Comparison of ENCODE assay signal across 20 mouse cellular contexts in genomic region chr2:109539519-109539918, GRCm38 (mm10).
DNase-seq lines count a peak whose midpoint lies in the region; ATAC-seq and TF ChIP-seq lines count a peak whose summit lies in the region.
"Had no signal": no experiment of that assay in that cellular context is flagged by ENCODE, and none has a peak within 500 bp of the region (broad histone marks: within the 10 kb centered on the region; RNA-seq: fewer than 3 reads in every experiment).

No protein-coding gene starts in this region.

- H3K27ac ChIP-seq in embryonic facial prominence, embryonic 11.5 days (replicated peaks; ENCODE audit: low read depth, low read length), result no peak overlapping the region
- no peak overlapping the region for H3K27ac ChIP-seq in embryonic facial prominence, embryonic 10.5 days (replicated peaks)
- no peak overlapping the region for H3K27ac ChIP-seq in lung, embryonic 14.5 days (ENCODE audit: low read depth)
- H3K27ac ChIP-seq in forebrain, postnatal 0 days (ENCODE audit: low read depth, low read length), result no peak overlapping the region
- H3K27ac ChIP-seq: hindbrain, embryonic 12.5 days; limb, embryonic 13.5 days; liver, embryonic 14.5 days; lung, embryonic 15.5 days had no signal

- no peak overlapping the region for H3K4me2 ChIP-seq in embryonic facial prominence, embryonic 11.5 days (ENCODE audit: low read depth, low read length)
- H3K4me2 ChIP-seq in lung, embryonic 14.5 days, result no peak overlapping the region
- no peak overlapping the region for H3K4me2 ChIP-seq in forebrain, postnatal 0 days (ENCODE audit: low read depth)
- H3K4me2 ChIP-seq: hindbrain, embryonic 12.5 days; limb, embryonic 13.5 days; lung, embryonic 15.5 days had no signal

- no peak overlapping the region for H3K4me3 ChIP-seq in embryonic facial prominence, embryonic 11.5 days (ENCODE audit: low read depth, low read length)
- no peak overlapping the region for H3K4me3 ChIP-seq in embryonic facial prominence, embryonic 10.5 days
- H3K4me3 ChIP-seq in lung, embryonic 14.5 days (ENCODE audit: low read depth, low read length), result no peak overlapping the region
- H3K4me3 ChIP-seq in forebrain, postnatal 0 days (ENCODE audit: low read depth, low read length), result no peak overlapping the region
- H3K4me3 ChIP-seq: hindbrain, embryonic 12.5 days; limb, embryonic 13.5 days; lung, embryonic 15.5 days had no signal

- peak; percentile 30 for DNase-seq in embryonic facial prominence, embryonic 11.5 days (ENCODE audit: low spot score)
- no peak for DNase-seq in embryonic facial prominence, embryonic 10.5 days (ENCODE audit: low spot score)
- peak; percentile 12 for DNase-seq in lung, embryonic 14.5 days
- DNase-seq in lung, postnatal 25 days (ENCODE audit: low spot score), result no peak
- DNase-seq in brain, adult 2 months (ENCODE audit: low read depth, low spot score), result peak; percentile 20
- no peak for DNase-seq in heart, adult 9 months (ENCODE audit: low spot score in 2 of 2)
- no peak for DNase-seq in forebrain, postnatal 0 days
- DNase-seq: adrenal gland, postnatal 14 days; B cell, adult 2 months; cerebellum, adult 8-10 months; gastrocnemius, postnatal 14 days; heart, adult 18-20 months; kidney, adult 18-20 months; lung, postnatal 4 days had no signal

- no peak; the same call in 1 of the 2 replicates for TF ChIP-seq CTCF in lung, embryonic 14.5 days (IDR thresholded peaks at IDR 0.05; ENCODE audit: low read depth)
- TF ChIP-seq CTCF in forebrain, postnatal 0 days (IDR thresholded peaks at IDR 0.05; ENCODE audit: low read depth), result no peak

- H3K27me3 ChIP-seq in embryonic facial prominence, embryonic 11.5 days (ENCODE audit: control insufficient read depth, insufficient read depth, low read length), result no peaks in the 10 kb centered on the region; the same call in 1 of the 2 replicates
- H3K27me3 ChIP-seq in embryonic facial prominence, embryonic 10.5 days (replicated peaks; ENCODE audit: low read depth, poor library complexity, severe bottlenecking), result no peaks in the 10 kb centered on the region
- no peaks in the 10 kb centered on the region for H3K27me3 ChIP-seq in lung, embryonic 14.5 days (ENCODE audit: insufficient read depth, low read length)
- H3K27me3 ChIP-seq in forebrain, postnatal 0 days (ENCODE audit: insufficient read depth, low read length), result no peaks in the 10 kb centered on the region
- H3K27me3 ChIP-seq: hindbrain, embryonic 12.5 days; limb, embryonic 13.5 days; lung, embryonic 15.5 days had no signal

- no peaks in the 10 kb centered on the region for H3K9me3 ChIP-seq in embryonic facial prominence, embryonic 11.5 days (replicated peaks; ENCODE audit: control insufficient read depth, low read length)
- no peaks in the 10 kb centered on the region for H3K9me3 ChIP-seq in embryonic facial prominence, embryonic 10.5 days
- no peaks in the 10 kb centered on the region for H3K9me3 ChIP-seq in lung, embryonic 14.5 days (ENCODE audit: low read depth, low read length)
- no peaks in the 10 kb centered on the region for H3K9me3 ChIP-seq in forebrain, postnatal 0 days (ENCODE audit: low read length)
- H3K9me3 ChIP-seq: hindbrain, embryonic 12.5 days; limb, embryonic 13.5 days; lung, embryonic 15.5 days had no signal

- H3K9ac ChIP-seq in embryonic facial prominence, embryonic 11.5 days (replicated peaks; ENCODE audit: low read length), result no peak overlapping the region
- no peak overlapping the region for H3K9ac ChIP-seq in lung, embryonic 14.5 days
- no peak overlapping the region for H3K9ac ChIP-seq in forebrain, postnatal 0 days
- H3K9ac ChIP-seq: hindbrain, embryonic 12.5 days; limb, embryonic 13.5 days; liver, embryonic 14.5 days; lung, embryonic 15.5 days had no signal

- WGBS in embryonic facial prominence, embryonic 11.5 days, result 73% methylated on average over 1 of the region's 1 CpGs
- WGBS in embryonic facial prominence, embryonic 10.5 days, result 62% methylated on average over 1 of the region's 1 CpGs
- 62% methylated on average over 1 of the region's 1 CpGs for WGBS in lung, embryonic 14.5 days
- WGBS in forebrain, postnatal 0 days, result 61% methylated on average over 1 of the region's 1 CpGs

- H3K36me3 ChIP-seq in embryonic facial prominence, embryonic 11.5 days (replicated peaks; ENCODE audit: control insufficient read depth, insufficient read depth, low read depth, low read length), result no peaks in the 10 kb centered on the region
- no peaks in the 10 kb centered on the region for H3K36me3 ChIP-seq in embryonic facial prominence, embryonic 10.5 days (replicated peaks)
- no peaks in the 10 kb centered on the region for H3K36me3 ChIP-seq in lung, embryonic 14.5 days (ENCODE audit: insufficient read depth)
- no peaks in the 10 kb centered on the region for H3K36me3 ChIP-seq in forebrain, postnatal 0 days (ENCODE audit: insufficient read depth)
- H3K36me3 ChIP-seq: hindbrain, embryonic 12.5 days; limb, embryonic 13.5 days; lung, embryonic 15.5 days had no signal

- H3K4me1 ChIP-seq in embryonic facial prominence, embryonic 11.5 days (ENCODE audit: control insufficient read depth, insufficient read depth, low read length), result no peaks in the 10 kb centered on the region
- H3K4me1 ChIP-seq in embryonic facial prominence, embryonic 10.5 days, result no peaks in the 10 kb centered on the region
- no peaks in the 10 kb centered on the region for H3K4me1 ChIP-seq in lung, embryonic 14.5 days (ENCODE audit: insufficient read depth)
- H3K4me1 ChIP-seq in forebrain, postnatal 0 days (ENCODE audit: insufficient read depth), result no peaks in the 10 kb centered on the region
- H3K4me1 ChIP-seq: hindbrain, embryonic 12.5 days; lung, embryonic 15.5 days had no signal

- ATAC-seq in embryonic facial prominence, embryonic 11.5 days (replicated peaks; ENCODE audit: insufficient number of reproducible peaks, low FRiP score, low TSS enrichment, low read depth), result no peak
- ATAC-seq in lung, embryonic 14.5 days (ENCODE audit: insufficient read depth), result no peak
- no peak for ATAC-seq in forebrain, postnatal 0 days
- ATAC-seq: forebrain, embryonic 14.5 days; midbrain, embryonic 16.5 days had no signal

Comparison
In these comparisons a context has a peak if more than half of its experiments do, and no peak if none do; other contexts are left out.
1. DNase-seq: peak in embryonic facial prominence, embryonic 11.5 days (single experiment), lung, embryonic 14.5 days (single experiment) and brain, adult 2 months (single experiment); none in embryonic facial prominence, embryonic 10.5 days (single experiment), lung, postnatal 25 days (single experiment), heart, adult 9 months (0 of 2) and forebrain, postnatal 0 days (single experiment).